Mouse (Mus musculus) kidney, adult 11 months (tissue): ENCODE measurements at regions not wholly inside any gene's neighbourhood (a gene's known extent, or its start where the extent isn't known, plus 50 kb on each side); places are given as distances from the start of the nearest gene placed in this dataset.

ENCODE experiments used
- DNase-seq: peaks from one replicate; pipeline ENCODE4 v3.0.0; 2022

DNA sequence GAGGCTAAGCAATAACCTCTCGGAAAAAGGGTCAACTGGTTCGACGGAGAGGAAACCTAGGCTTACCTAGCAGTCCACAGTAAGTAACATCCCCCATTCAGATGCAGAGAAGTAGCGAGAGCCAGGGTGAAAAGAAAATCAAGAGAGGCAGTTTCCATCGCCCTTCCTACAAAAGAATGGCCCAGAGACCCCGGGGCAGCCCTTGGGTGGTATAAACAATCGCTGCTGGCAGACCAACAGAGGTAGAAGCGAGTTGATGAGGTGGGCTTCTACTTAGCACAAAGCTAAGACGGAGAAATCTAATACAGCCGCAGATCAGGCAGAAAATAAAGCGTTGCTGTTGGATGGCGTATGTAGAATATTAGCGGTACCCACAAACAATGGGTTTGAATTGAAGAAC lies 57.8 kb upstream of the Arl15 start:
- DNase-seq, result no peak

- no peak for DNase-seq
Measured at GRCm38 (mm10) chr13:113735611-113736285, 58.6 kb upstream of the Arl15 start.

- DNase-seq, result no peak
Measured at GRCm38 (mm10) chr13:113734134-113734794, 60.0 kb upstream of the Arl15 start.

GRCm38 (mm10) chr13:113733734-113734133 lies 60.6 kb upstream of the Arl15 start:
- no peak for DNase-seq

GRCm38 (mm10) chr13:113730776-113731400 lies 63.4 kb upstream of the Arl15 start:
- DNase-seq, result peak; percentile 29

DNA sequence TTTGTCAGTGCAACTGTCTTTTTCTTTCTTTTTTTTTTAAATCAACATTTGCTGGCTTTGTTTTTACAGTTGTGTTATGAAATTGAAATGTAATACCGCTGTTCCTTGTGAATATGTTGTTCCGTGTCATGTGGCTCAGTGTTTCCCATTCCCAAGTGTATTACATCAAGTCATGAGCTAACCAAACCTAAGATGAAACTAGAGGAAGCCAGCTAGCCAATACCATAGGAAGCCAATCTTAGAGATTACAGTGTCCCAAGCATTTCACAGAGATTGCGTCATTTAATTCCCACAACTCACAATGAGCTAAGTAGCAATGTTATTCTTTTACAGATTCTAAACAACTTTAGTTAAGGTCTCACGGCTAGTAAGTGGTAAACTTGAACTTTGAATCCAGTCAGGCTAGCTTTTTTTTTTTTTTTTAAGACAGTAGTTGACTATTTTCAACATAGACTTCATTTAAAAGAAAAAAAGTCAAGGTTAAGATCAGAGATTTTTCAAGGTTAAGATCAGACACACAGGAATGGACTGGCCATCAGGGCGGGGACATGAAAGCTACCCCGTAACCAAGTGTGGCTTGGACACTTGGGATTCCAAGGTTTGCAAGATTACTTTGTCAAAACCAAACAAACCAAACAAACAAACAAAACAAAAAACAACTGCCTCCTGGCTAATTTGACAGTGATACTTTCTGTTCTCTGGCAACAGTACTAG lies 64.1 kb upstream of the Arl15 start:
- no peak for DNase-seq

GRCm38 (mm10) chr13:113729574-113729973 lies 64.7 kb upstream of the Arl15 start:
- DNase-seq, result no peak

DNA sequence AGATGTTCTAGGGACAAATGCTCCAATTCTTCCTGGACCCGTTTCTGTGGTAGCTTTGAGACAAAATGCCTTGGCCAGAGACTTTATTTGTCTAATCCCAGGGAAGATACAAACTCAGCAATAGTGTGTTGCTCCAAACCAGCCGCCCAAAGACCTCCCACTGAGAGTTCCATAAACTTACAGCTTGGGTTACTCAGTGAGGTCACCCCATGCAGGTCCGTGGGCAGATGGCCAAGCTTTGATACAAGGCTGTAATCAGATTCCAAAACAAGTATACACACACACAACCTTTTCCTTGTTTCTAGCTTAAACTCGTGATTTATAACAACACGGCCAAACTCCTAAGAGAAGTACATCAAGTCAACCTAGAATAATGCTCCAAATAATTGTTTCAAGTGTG lies 64.6 kb upstream of the Hspb3 start:
- DNase-seq, result peak; percentile 83

DNA sequence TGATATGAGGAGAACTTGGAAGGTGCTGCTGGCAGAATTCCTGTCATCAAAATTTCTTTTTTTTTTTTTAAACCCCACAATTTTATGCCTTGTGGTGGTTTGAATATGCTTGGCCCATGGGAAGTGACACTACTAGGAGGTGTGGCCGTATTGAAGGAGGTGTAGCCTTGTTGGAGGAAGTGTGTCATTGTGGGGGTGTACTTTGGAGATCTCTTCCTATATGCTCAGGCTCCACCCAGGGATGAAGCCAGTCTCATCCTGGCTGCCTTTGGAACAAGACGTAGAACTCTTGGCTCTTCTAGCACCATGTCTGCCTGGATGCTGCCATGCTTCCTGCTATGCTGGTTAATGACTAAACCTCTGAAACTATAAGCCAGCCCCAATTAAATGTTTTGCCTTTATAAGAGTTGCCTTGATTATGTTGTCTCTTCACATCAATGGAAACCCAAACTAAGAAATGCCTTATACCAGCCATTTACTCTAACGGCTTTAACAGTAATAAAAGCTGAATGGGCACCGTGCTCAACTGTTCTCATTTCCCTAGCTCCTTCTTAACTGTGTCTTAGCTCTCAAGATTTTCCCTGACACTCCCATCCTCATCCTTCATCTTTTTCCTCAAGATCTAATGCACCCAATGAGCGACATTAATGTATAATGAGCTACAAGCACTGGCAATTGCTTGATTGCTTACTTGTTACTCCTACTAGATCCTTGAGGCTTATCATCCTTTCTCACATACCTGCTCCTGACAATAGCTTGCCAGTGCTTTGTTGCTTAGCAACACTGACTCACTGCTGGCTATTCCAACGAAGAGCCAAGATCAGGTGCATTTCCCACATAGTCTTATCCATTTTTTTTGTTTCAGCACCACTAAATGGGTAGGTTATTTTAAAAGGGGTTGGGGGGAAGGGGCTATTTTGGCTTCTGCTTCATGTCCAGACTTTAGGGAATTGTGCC lies 61.7 kb upstream of the Hspb3 start:
- DNase-seq, result no peak

- peak; percentile 27 for DNase-seq
Measured at GRCm38 (mm10) chr13:113715231-113715630, 51.8 kb upstream of the Hspb3 start.

GRCm38 (mm10) chr13:113713844-113714243 lies 50.4 kb upstream of the Hspb3 start:
- no peak for DNase-seq
